9 mouse cellular contexts compared by ENCODE assay signal in the genomic region with DNA sequence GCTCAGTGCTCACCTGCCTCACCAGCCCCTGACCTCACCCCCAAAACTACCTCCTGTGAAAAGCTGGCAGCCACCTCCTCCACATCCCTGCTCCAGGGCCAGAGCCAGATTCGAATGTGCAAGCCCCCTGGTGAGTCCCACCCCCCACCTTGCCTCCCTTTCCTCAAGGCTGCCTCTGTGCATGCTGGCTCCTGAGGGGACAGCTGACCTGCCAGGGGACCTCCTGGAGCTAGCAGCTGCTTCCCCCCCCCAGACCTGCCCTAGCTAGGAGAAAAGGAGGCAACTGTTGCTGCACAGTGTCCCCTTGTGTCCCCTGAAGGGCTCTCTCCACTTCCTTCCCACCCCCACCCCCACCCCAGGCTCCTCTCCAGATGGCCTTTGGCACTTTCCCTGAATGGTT. TPM values are rescaled to one million over a fixed set of nuclear protein-coding genes. Genes with fewer than 3 reads are reported as not detected.
DNase-seq lines count a peak whose midpoint lies in the region; ATAC-seq and TF ChIP-seq lines count a peak whose summit lies in the region.
"Had no signal": no experiment of that assay in that cellular context is flagged by ENCODE, and none has a peak within 500 bp of the region (broad histone marks: within the 10 kb centered on the region; RNA-seq: fewer than 3 reads in every experiment).

No protein-coding gene starts in this region.

- peaks cover 62% of the 10 kb centered on the region for H3K36me3 ChIP-seq in kidney, embryonic 16.5 days (ENCODE audit: insufficient read depth, low read length)
- peaks cover 68% of the 10 kb centered on the region for H3K36me3 ChIP-seq in hindbrain, embryonic 12.5 days
- peaks cover 46% of the 10 kb centered on the region for H3K36me3 ChIP-seq in midbrain, embryonic 15.5 days (replicated peaks)

- H3K9me3 ChIP-seq in kidney, embryonic 16.5 days (ENCODE audit: low read length) = no peaks in the 10 kb centered on the region
- no peaks in the 10 kb centered on the region for H3K9me3 ChIP-seq in hindbrain, embryonic 12.5 days (replicated peaks)
- no peaks in the 10 kb centered on the region for H3K9me3 ChIP-seq in midbrain, embryonic 15.5 days

- TF ChIP-seq CTCF in cortical plate, adult 2 months (IDR thresholded peaks at IDR 0.05; ENCODE audit: extremely low read depth, insufficient read depth, low read length) = no peak

- H3K27me3 ChIP-seq in kidney, embryonic 16.5 days (ENCODE audit: insufficient read depth, low read length) = no peaks in the 10 kb centered on the region
- no peaks in the 10 kb centered on the region for H3K27me3 ChIP-seq in hindbrain, embryonic 12.5 days
- H3K27me3 ChIP-seq in midbrain, embryonic 15.5 days (replicated peaks) = no peaks in the 10 kb centered on the region

- DNase-seq in kidney, adult 11 months = no peak
- DNase-seq in thymus, postnatal 25 days = no peak
- no peak for DNase-seq in T-cell, adult 2 months (ENCODE audit: low spot score)

- H3K9ac ChIP-seq in kidney, embryonic 16.5 days (replicated peaks; ENCODE audit: low read length) = no peak overlapping the region
- peak overlapping the region; percentile 47 for H3K9ac ChIP-seq in hindbrain, embryonic 12.5 days
- H3K9ac ChIP-seq in midbrain, embryonic 15.5 days = no peak overlapping the region

- H3K27ac ChIP-seq in kidney, embryonic 16.5 days (ENCODE audit: low read length) = peak overlapping the region; percentile 99; the same call in 1 of the 2 replicates
- H3K27ac ChIP-seq in cortical plate, adult 2 months (ENCODE audit: insufficient read depth, low read length) = 0 out of 2 replicates have a peak overlapping the region, but pooled peaks have one; percentile 25
- peak overlapping the region; percentile 71 for H3K27ac ChIP-seq in hindbrain, embryonic 12.5 days
- peak overlapping the region; percentile 52 for H3K27ac ChIP-seq in midbrain, embryonic 15.5 days
- H3K27ac ChIP-seq: macrophage had no signal

- 32% methylated on average over 1 of the region's 1 CpGs for WGBS in kidney, embryonic 16.5 days
- 47% methylated on average over 1 of the region's 1 CpGs for WGBS in hindbrain, embryonic 12.5 days
- 58% methylated on average over 1 of the region's 1 CpGs for WGBS in midbrain, embryonic 15.5 days

- no peak for TF ChIP-seq POLR2A in cortical plate, adult 2 months (IDR thresholded peaks at IDR 0.05; ENCODE audit: extremely low read depth, insufficient read depth, low read length)

- peaks cover 84% of the 10 kb centered on the region for H3K4me1 ChIP-seq in kidney, embryonic 16.5 days (ENCODE audit: insufficient read depth, low read length)
- peaks cover 3% of the 10 kb centered on the region for H3K4me1 ChIP-seq in cortical plate, adult 2 months (ENCODE audit: control insufficient read depth, insufficient read depth, low read length)
- peaks cover 80% of the 10 kb centered on the region for H3K4me1 ChIP-seq in hindbrain, embryonic 12.5 days
- H3K4me1 ChIP-seq in midbrain, embryonic 15.5 days = peaks cover 70% of the 10 kb centered on the region

- H3K4me2 ChIP-seq in kidney, embryonic 16.5 days (replicated peaks; ENCODE audit: low read depth, low read length) = no peak overlapping the region
- H3K4me2 ChIP-seq in hindbrain, embryonic 12.5 days (replicated peaks) = no peak overlapping the region; the same call in 1 of the 2 replicates
- H3K4me2 ChIP-seq in midbrain, embryonic 15.5 days = no peak overlapping the region

- no peak overlapping the region for H3K4me3 ChIP-seq in kidney, embryonic 16.5 days (ENCODE audit: low read length)
- H3K4me3 ChIP-seq in cortical plate, adult 2 months (ENCODE audit: insufficient read depth, low read length) = no peak overlapping the region
- 0 out of 2 replicates have a peak overlapping the region, but pooled peaks have one; percentile 7 for H3K4me3 ChIP-seq in hindbrain, embryonic 12.5 days
- H3K4me3 ChIP-seq in midbrain, embryonic 15.5 days = no peak overlapping the region
- H3K4me3 ChIP-seq: erythroblast, embryonic 14.5 days had no signal

- no peak for ATAC-seq in kidney, embryonic 16.5 days (ENCODE audit: low FRiP score, low TSS enrichment)
- ATAC-seq in hindbrain, embryonic 12.5 days (ENCODE audit: low FRiP score) = no peak
- ATAC-seq in midbrain, embryonic 15.5 days (replicated peaks) = no peak

RNA-seq across cellular contexts. Expression of a gene that starts 7.2 kb away (rescaled TPM):
- 15.9 and 16.8 TPM in 2 replicates for polyA plus RNA-seq in kidney, embryonic 16.5 days (2015; fragmentation: Nextera tagmentation; extraction: Ambion mirVana)
- polyA plus RNA-seq in cortical plate, adult 2 months (2012; rRNA removed) = 26.6 and 33.8 TPM in 2 replicates
- polyA plus RNA-seq in hindbrain, embryonic 12.5 days (2016; fragmentation: Nextera tagmentation; extraction: Ambion mirVana) = 42.1 and 54.5 TPM in 2 replicates
- polyA plus RNA-seq in midbrain, embryonic 15.5 days (2015; fragmentation: Nextera tagmentation; extraction: Ambion mirVana) = 29.5 and 29.9 TPM in 2 replicates

RNA-seq across cellular contexts. Expression of a gene that starts 10.5 kb away (rescaled TPM):
- polyA plus RNA-seq in kidney, embryonic 16.5 days (2015; fragmentation: Nextera tagmentation; extraction: Ambion mirVana) = 96.2 and 101 TPM in 2 replicates
- 150 and 180 TPM in 2 replicates for polyA plus RNA-seq in cortical plate, adult 2 months (2012; rRNA removed)
- 235 and 271 TPM in 2 replicates for polyA plus RNA-seq in hindbrain, embryonic 12.5 days (2016; fragmentation: Nextera tagmentation; extraction: Ambion mirVana)
- polyA plus RNA-seq in midbrain, embryonic 15.5 days (2015; fragmentation: Nextera tagmentation; extraction: Ambion mirVana) = 364 and 392 TPM in 2 replicates

RNA-seq across cellular contexts. Expression of a gene that starts 14.6 kb away (rescaled TPM):
- 6.4 and 7.3 TPM in 2 replicates for polyA plus RNA-seq in kidney, embryonic 16.5 days (2015; fragmentation: Nextera tagmentation; extraction: Ambion mirVana)
- polyA plus RNA-seq in cortical plate, adult 2 months (2012; rRNA removed) = 274 and 285 TPM in 2 replicates
- 18.4 and 22.3 TPM in 2 replicates for polyA plus RNA-seq in hindbrain, embryonic 12.5 days (2016; fragmentation: Nextera tagmentation; extraction: Ambion mirVana)
- 65.7 and 66.9 TPM in 2 replicates for polyA plus RNA-seq in midbrain, embryonic 15.5 days (2015; fragmentation: Nextera tagmentation; extraction: Ambion mirVana)

RNA-seq across cellular contexts. Expression of a gene that starts 16.8 kb away (rescaled TPM):
- 676 and 688 TPM in 2 replicates for polyA plus RNA-seq in kidney, embryonic 16.5 days (2015; fragmentation: Nextera tagmentation; extraction: Ambion mirVana)
- 620 and 641 TPM in 2 replicates for polyA plus RNA-seq in cortical plate, adult 2 months (2012; rRNA removed)
- 351 and 385 TPM in 2 replicates for polyA plus RNA-seq in hindbrain, embryonic 12.5 days (2016; fragmentation: Nextera tagmentation; extraction: Ambion mirVana)
- polyA plus RNA-seq in midbrain, embryonic 15.5 days (2015; fragmentation: Nextera tagmentation; extraction: Ambion mirVana) = 444 and 468 TPM in 2 replicates

RNA-seq across cellular contexts. Expression of a gene that starts 17.5 kb away (rescaled TPM):
- polyA plus RNA-seq in kidney, embryonic 16.5 days (2015; fragmentation: Nextera tagmentation; extraction: Ambion mirVana) = 15.2 and 15.3 TPM in 2 replicates
- polyA plus RNA-seq in cortical plate, adult 2 months (2012; rRNA removed) = 13.1 and 13.9 TPM in 2 replicates
- polyA plus RNA-seq in hindbrain, embryonic 12.5 days (2016; fragmentation: Nextera tagmentation; extraction: Ambion mirVana) = 12.0 and 13.3 TPM in 2 replicates
- polyA plus RNA-seq in midbrain, embryonic 15.5 days (2015; fragmentation: Nextera tagmentation; extraction: Ambion mirVana) = 13.3 and 14.7 TPM in 2 replicates

Comparison
In these comparisons a context has a peak if more than half of its experiments do, and no peak if none do; other contexts are left out.
1. H3K27ac ChIP-seq: peak in every context shown above with its lines; median percentile 99 in kidney, embryonic 16.5 days; 71 in hindbrain, embryonic 12.5 days; 52 in midbrain, embryonic 15.5 days; 25 in cortical plate, adult 2 months.